Mouse (Mus musculus): ENCODE data around the gene Tlcd2. TPM values are rescaled to one million over a fixed set of nuclear protein-coding genes. Genes with fewer than 3 reads are reported as not detected.

The Tlcd2 gene
- polyA plus RNA-seq, 1 experiment from 2014 or later: 0.85 TPM

DNA sequence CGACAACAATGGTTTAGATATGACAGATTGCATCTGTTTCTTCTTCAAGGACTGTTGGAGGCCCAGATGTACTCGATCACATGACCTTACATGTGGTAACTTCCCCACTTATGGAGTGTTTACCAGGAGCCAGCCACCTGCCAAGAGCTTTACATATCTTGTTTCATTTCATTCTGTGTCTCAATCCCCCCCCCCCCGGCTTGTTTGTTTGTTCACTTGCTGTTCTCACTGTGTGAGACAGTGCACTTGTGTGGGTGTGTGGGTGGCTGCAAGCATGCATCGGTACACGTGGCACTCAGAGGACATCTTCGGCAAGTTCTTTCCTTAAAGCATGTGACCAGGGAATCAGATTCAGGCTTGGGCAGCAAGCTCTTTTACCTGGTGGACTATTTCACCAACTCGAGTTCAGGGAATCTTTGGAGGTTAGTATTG, 5.1 kb upstream of the Tlcd2 start:
- ChIA-PET POLR2A (interaction anchor here (0.9 kb wide), 1 partner anchor 10 kb away, joined by 6 read pairs; no protein-coding TSS in a partner anchor), CTCF (interaction anchor here (0.9 to 5.6 kb wide), 3 partner anchors 15 to 56 kb away, joined by 3 to 36 read pairs (median 3); no protein-coding TSS in a partner anchor)
- DNase-seq (ENCODE audit: low read depth, low spot score) (no peak), ATAC-seq (no peak)
- in situ Hi-C loops (cut with MboI; ENCODE audit: low pct_unique_long_range_greater_than_20kb): no loop called here
- no peak for TF ChIP-seq CTCF (IDR thresholded peaks at IDR 0.05)
- no peaks in the 10 kb centered on the region for H3K27me3 ChIP-seq

- no peaks in the 10 kb centered on the region for H3K27me3 ChIP-seq
- DNase-seq (ENCODE audit: low read depth, low spot score): no peak
- in situ Hi-C loops (cut with MboI; ENCODE audit: low pct_unique_long_range_greater_than_20kb): no loop called here
- POLR2A ChIA-PET: interaction anchor here (4.2 kb wide), 1 partner anchor 55 kb away, joined by 25 read pairs; no protein-coding TSS in a partner anchor
- CTCF ChIA-PET: interaction anchor here (1.4 to 5.6 kb wide), 3 partner anchors 24 to 56 kb away, joined by 6 to 36 read pairs (median 9); no protein-coding TSS in a partner anchor
- no peak for TF ChIP-seq CTCF (IDR thresholded peaks at IDR 0.05)
- ATAC-seq: no peak
These were observed 3.3 kb upstream of the Tlcd2 start for GRCm38 (mm10) chr11:75458169-75458568.

GRCm38 (mm10) chr11:75458628-75459041, 2.9 kb upstream of the Tlcd2 start:
- ATAC-seq: no peak
- no peak for TF ChIP-seq CTCF (IDR thresholded peaks at IDR 0.05)
- in situ Hi-C loops (cut with MboI; ENCODE audit: low pct_unique_long_range_greater_than_20kb): no loop called here
- H3K27me3 ChIP-seq: no peaks in the 10 kb centered on the region
- ChIA-PET POLR2A (interaction anchor here (4.2 kb wide), 1 partner anchor 55 kb away, joined by 25 read pairs; no protein-coding TSS in a partner anchor), CTCF (interaction anchor here (1.4 to 5.6 kb wide), 3 partner anchors 24 to 57 kb away, joined by 6 to 36 read pairs (median 9); no protein-coding TSS in a partner anchor)
- DNase-seq (ENCODE audit: low read depth, low spot score): no peak

DNA sequence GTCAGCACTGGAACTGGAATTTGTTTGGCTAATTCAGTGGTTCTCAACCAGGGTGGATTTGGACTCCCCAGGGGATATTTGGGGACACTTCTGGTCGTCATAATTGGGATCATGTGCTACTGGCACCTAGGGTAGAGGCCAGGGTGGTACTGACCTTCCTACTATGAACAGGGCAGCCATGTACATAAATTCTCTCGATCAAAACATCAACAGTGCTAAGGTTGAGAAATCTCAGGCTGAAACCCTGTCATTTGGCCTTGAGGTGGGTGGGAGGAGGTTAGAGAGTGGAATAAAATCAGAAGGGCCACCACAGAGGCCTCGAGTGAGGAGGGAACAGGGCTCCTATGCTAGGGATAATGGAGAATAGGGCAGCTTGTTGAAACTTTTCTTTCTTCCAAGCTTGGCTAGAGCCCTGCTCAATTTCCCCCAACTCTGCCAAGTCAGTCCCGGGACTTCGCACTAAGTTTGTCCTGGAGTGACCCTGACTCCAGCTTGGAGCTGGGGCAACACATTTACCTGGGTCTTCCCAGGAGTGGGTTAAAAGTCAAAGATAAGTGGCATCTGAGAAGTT, 2.3 kb upstream of the Tlcd2 start:
- ChIA-PET CTCF (interaction anchor here (1.4 to 5.6 kb wide), 3 partner anchors 25 to 57 kb away, joined by 6 to 36 read pairs (median 9); no protein-coding TSS in a partner anchor), POLR2A (interaction anchor here (4.2 kb wide), 1 partner anchor 56 kb away, joined by 25 read pairs; no protein-coding TSS in a partner anchor)
- in situ Hi-C loops (cut with MboI; ENCODE audit: low pct_unique_long_range_greater_than_20kb): no loop called here
- no peaks in the 10 kb centered on the region for H3K27me3 ChIP-seq
- ATAC-seq (no peak), DNase-seq (ENCODE audit: low read depth, low spot score) (no peak)
- TF ChIP-seq CTCF (IDR thresholded peaks at IDR 0.05): no peak

GRCm38 (mm10) chr11:75459751-75460102, 1.8 kb upstream of the Tlcd2 start:
- in situ Hi-C loops (cut with MboI; ENCODE audit: low pct_unique_long_range_greater_than_20kb): loop anchor here (5.0 to 10.0 kb wide), 3 partner anchors 57 to 475 kb away; partner anchors contain the start of gene Ovca2
- no peak for TF ChIP-seq CTCF (IDR thresholded peaks at IDR 0.05)
- no peak for ATAC-seq
- ChIA-PET POLR2A (interaction anchor here (1.2 to 4.2 kb wide), 2 partner anchors 57 to 111 kb away, joined by 3 to 25 read pairs; partner anchors contain the start of genes Rpa1 and Smyd4), CTCF (interaction anchor here (0.9 to 5.6 kb wide), 3 partner anchors 50 to 58 kb away, joined by 3 to 36 read pairs (median 9); no protein-coding TSS in a partner anchor)
- DNase-seq (ENCODE audit: low read depth, low spot score): no peak
- H3K27me3 ChIP-seq: no peaks in the 10 kb centered on the region

GRCm38 (mm10) chr11:75460103-75460843, 1.2 kb upstream of the Tlcd2 start:
- POLR2A ChIA-PET: interaction anchor here (0.7 to 4.2 kb wide), 4 partner anchors 50 to 115 kb away, joined by 3 to 25 read pairs (median 4); partner anchors contain the start of genes Rilp, Rpa1 and Smyd4
- DNase-seq (ENCODE audit: low read depth, low spot score) (no peak), ATAC-seq (peak; percentile 24)
- CTCF ChIA-PET: interaction anchor here (0.9 to 5.6 kb wide), 5 partner anchors 20 to 58 kb away, joined by 3 to 36 read pairs (median 4); partner anchors contain the start of gene Rilp
- in situ Hi-C loops (cut with MboI; ENCODE audit: low pct_unique_long_range_greater_than_20kb): loop anchor here (5.0 to 10.0 kb wide), 3 partner anchors 58 to 475 kb away; partner anchors contain the start of gene Ovca2
- no peaks in the 10 kb centered on the region for H3K27me3 ChIP-seq
- no peak for TF ChIP-seq CTCF (IDR thresholded peaks at IDR 0.05)

DNA sequence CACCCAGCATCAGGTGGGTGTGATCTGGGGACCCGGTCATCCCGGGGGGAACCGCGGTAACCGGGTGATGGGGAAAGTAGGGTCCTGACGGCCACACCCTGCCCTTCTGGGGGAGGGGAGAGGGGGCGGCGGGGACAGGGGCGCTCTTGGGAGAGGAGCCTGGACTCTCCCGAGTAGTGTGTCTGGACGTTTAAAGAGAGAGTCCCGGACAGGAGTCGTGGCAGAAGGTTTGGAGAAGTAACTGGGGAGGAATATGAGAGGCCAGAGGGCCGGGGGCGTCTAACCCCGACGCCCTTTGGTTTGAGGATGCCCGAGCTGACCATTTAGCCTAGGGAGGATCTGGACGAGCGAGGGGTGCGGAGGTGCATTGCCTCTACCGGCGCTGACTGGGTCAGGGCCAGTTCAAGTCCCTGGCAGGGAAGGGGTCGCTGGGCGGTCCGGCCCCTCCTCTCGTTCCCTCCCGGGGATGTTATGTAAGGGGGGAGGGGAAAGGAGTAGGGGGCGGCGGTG, 283 bp downstream of the Tlcd2 start:
- no peaks in the 10 kb centered on the region for H3K27me3 ChIP-seq
- POLR2A ChIA-PET: interaction anchor here (1.4 to 4.2 kb wide), 3 partner anchors 8 to 59 kb away, joined by 5 to 25 read pairs (median 6); partner anchors contain the start of gene Rilp
- ATAC-seq (peak; percentile 0), DNase-seq (ENCODE audit: low read depth, low spot score) (no peak)
- TF ChIP-seq CTCF (IDR thresholded peaks at IDR 0.05): no peak
- CTCF ChIA-PET: interaction anchor here (1.2 to 5.6 kb wide), 3 partner anchors 19 to 60 kb away, joined by 4 to 36 read pairs (median 4); partner anchors contain the start of gene Rilp
- in situ Hi-C loops (cut with MboI; ENCODE audit: low pct_unique_long_range_greater_than_20kb): loop anchor here (5.0 to 10.0 kb wide), 3 partner anchors 59 to 477 kb away; partner anchors contain the start of gene Ovca2

GRCm38 (mm10) chr11:75462253-75462783, 803 bp downstream of the Tlcd2 start:
- in situ Hi-C loops (cut with MboI; ENCODE audit: low pct_unique_long_range_greater_than_20kb): loop anchor here (5.0 to 10.0 kb wide), 3 partner anchors 60 to 478 kb away; partner anchors contain the start of gene Ovca2
- DNase-seq (ENCODE audit: low read depth, low spot score) (no peak), ATAC-seq (peak; percentile 33)
- POLR2A ChIA-PET: interaction anchor here (0.8 to 2.3 kb wide), 5 partner anchors 9 to 59 kb away, joined by 3 to 7 read pairs (median 5); partner anchors contain the start of gene Rilp
- CTCF ChIA-PET: interaction anchor here (1.4 to 1.8 kb wide), 2 partner anchors 49 to 270 kb away, joined by 4 to 6 read pairs; no protein-coding TSS in a partner anchor
- TF ChIP-seq CTCF (IDR thresholded peaks at IDR 0.05): no peak
- no peaks in the 10 kb centered on the region for H3K27me3 ChIP-seq

GRCm38 (mm10) chr11:75462865-75463336, 1.4 kb downstream of the Tlcd2 start:
- in situ Hi-C loops (cut with MboI; ENCODE audit: low pct_unique_long_range_greater_than_20kb): loop anchor here (5.0 to 10.0 kb wide), 3 partner anchors 61 to 478 kb away; partner anchors contain the start of gene Ovca2
- peak; percentile 59 for ATAC-seq
- CTCF ChIA-PET: interaction anchor here (0.7 to 1.8 kb wide), 5 partner anchors 12 to 270 kb away, joined by 3 to 6 read pairs (median 4); no protein-coding TSS in a partner anchor

More at GRCm38 (mm10) chr11:75462865-75463336, 1.4 kb downstream of the Tlcd2 start:
- no peaks in the 10 kb centered on the region for H3K27me3 ChIP-seq
- no peak for DNase-seq (ENCODE audit: low read depth, low spot score)
- POLR2A ChIA-PET: interaction anchor here (0.6 to 1.5 kb wide), 8 partner anchors 9 to 292 kb away, joined by 3 to 7 read pairs (median 3); partner anchors contain the start of gene Rilp
- TF ChIP-seq CTCF (IDR thresholded peaks at IDR 0.05): no peak
